Mouse (Mus musculus): ENCODE data around the gene Olfr549.

Gene Olfr549

DNA sequence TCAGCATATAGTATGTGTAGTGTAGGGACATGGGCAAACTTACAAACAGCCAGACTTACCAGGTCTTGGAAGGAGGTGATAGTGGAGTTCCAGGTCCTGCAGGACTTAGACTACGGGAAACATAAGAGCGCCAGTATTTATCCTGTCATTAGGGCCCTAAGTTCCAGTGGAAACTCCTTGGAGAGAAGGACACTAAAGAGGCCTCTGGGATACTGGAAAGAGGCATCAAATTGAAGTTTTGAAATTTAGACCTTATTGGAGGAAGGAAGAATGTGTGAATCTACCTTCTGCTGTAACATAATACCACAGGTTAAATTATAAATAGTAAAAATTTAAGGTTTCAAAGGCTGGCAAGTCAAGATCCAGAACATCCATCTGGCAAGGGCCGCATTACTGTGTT lies 42.1 kb downstream of the Olfr549 start, which contains the start of gene Olfr551:
Gene Olfr551 (minus strand): TSS at position 101 of the 400 bp plus-strand sequence.
- no peak for DNase-seq (ENCODE audit: low spot score in 2 of 2)

DNA sequence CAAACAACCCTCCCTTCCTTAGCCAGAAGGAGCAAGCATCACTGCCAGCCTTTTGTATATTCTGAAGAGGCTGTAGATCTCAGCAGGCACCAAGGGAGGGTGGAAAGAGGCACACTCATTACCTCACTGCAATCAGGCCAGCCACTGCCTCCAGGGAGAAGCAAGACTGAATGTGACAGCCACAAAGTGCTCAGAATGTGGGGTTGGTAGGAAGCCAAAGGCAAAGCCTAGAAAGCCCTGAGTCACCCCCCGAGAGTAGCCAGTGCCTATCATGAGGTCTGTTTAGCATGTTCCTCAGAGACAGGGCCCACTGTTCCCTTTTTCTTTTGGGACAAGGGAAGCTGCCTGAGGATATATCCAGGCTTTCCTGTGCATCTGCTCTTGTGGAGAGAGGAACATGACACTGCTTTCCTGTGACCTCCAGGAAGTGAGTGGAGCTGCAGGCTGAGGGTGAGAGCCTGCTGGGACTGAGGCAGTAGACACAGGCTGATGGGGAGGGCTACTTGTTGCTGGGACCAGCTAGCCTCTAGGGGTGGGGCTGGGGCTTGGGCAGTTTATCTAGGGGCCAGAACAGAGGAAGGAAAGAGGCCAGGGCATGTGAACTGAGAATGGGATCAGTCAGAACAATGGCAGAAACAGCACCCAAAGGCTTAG lies 47.8 kb downstream of the Olfr549 start, which contains the start of gene Olfr552:
Gene Olfr552 (plus strand): TSS at position 393 of the 654 bp plus-strand sequence.
- DNase-seq (ENCODE audit: low spot score in 2 of 2) = no peak

Data from spleen, postnatal 14 days (tissue).